Mouse (Mus musculus): ENCODE measurements at regions not wholly inside any gene's neighbourhood (a gene's known extent, or its start where the extent isn't known, plus 50 kb on each side); places are given as distances from the start of the nearest gene placed in this dataset.

- no peak for DNase-seq
Measured at GRCm38 (mm10) chr2:82360224-82360623, 307.2 kb downstream of the Zfp804a start.

- no peak for DNase-seq
Measured at GRCm38 (mm10) chr2:82373152-82373551, 320.1 kb downstream of the Zfp804a start.

GRCm38 (mm10) chr2:82378476-82378875 lies 325.5 kb downstream of the Zfp804a start:
- no peak for DNase-seq

GRCm38 (mm10) chr2:82385123-82385522 lies 332.1 kb downstream of the Zfp804a start:
- no peak for DNase-seq

- no peak for DNase-seq
Measured at GRCm38 (mm10) chr2:82387744-82388143, 334.7 kb downstream of the Zfp804a start.

- peak; percentile 47 for DNase-seq
Measured at GRCm38 (mm10) chr2:82395426-82395825, 342.4 kb downstream of the Zfp804a start.

GRCm38 (mm10) chr2:82445706-82446105 lies 392.7 kb downstream of the Zfp804a start:
- no peak for DNase-seq

- DNase-seq: no peak
Measured at GRCm38 (mm10) chr2:82455743-82456142, 402.7 kb downstream of the Zfp804a start.
